Mouse (Mus musculus): ENCODE measurements around the gene C1qb. TPM values are rescaled to one million over a fixed set of nuclear protein-coding genes. Genes with fewer than 3 reads are reported as not detected.

The C1qb gene
- total RNA-seq, 2 experiments from 2014 or later = 15.3 to 17.2 TPM

DNA sequence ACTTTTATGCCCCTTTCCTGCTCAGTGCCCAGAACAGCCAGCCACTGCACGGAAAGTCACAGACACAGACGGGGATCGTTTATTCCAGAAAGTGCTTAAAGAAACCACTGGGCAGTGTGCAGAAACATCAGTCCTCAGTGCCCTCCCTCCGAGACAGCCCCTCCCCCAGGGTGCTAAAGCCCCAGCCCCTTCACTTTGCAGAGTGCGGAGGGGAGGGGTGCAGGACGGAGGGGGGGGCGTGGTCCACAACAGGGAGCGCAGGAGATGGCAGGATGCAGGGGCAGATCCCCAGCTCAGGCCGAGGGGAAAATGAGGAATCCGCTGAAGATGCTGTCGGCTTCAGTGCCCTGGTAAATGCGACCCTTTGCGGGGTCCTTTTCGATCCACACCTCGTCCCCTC lies 9.9 kb upstream of the C1qb start:
- DNase-seq = no peak
- intact Hi-C loops (cut with DNase I) = loop anchor here (2.0 to 10.0 kb wide), 2 partner anchors 177 to 409 kb away; no protein-coding TSS in a partner anchor

GRCm38 (mm10) chr4:136894821-136895220 lies 8.8 kb upstream of the C1qb start:
- intact Hi-C loops (cut with DNase I) = loop anchor here (2.0 to 10.0 kb wide), 3 partner anchors 82 to 410 kb away; no protein-coding TSS in a partner anchor

DNA sequence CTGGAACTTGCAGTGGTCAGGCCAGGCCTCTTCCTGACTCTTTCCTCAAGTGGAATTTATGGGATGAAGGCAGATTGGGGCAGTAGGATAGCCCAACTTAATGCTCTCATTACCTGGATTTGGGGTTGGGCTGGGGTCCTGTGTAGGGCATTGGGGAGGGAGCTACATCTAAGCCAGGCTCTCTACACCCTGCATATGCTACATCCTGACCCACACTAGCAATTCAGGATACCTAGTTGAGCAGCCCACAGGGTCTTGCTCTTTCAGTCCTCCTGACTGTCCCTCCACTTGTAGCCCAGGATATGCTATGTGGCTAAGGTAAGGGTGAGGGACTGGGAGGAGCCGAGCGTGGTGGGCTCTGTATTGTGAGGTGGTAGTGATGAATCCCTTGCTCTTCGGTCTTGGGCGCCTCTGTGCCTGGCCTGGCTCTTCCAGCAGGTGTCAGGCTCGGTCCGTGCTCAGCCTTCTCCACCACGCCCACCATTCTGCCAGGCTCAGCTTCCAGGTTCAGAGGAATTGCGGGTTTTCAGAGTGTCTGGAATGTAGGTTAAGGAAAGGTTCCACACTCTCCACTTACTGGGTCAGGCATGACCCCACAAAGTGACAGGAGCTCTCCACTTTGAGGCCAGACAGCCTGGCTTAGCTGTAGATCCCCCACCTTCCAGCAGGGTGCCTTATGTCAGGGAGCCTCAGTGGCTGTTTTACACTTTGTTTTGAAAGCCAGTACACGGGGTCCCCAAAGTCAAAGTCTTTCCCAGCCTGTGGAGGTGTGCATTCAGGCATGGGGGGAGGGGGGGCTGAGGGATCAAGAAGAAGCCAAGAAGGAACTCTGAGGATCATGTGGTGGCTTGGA lies 7.9 kb upstream of the C1qb start:
- intact Hi-C loops (cut with DNase I) = loop anchor here (2.0 to 10.0 kb wide), 3 partner anchors 83 to 411 kb away; no protein-coding TSS in a partner anchor
- peak; percentile 74 for DNase-seq

More at GRCm38 (mm10) chr4:136894821-136895220, 8.8 kb upstream of the C1qb start:
- DNase-seq = no peak

DNA sequence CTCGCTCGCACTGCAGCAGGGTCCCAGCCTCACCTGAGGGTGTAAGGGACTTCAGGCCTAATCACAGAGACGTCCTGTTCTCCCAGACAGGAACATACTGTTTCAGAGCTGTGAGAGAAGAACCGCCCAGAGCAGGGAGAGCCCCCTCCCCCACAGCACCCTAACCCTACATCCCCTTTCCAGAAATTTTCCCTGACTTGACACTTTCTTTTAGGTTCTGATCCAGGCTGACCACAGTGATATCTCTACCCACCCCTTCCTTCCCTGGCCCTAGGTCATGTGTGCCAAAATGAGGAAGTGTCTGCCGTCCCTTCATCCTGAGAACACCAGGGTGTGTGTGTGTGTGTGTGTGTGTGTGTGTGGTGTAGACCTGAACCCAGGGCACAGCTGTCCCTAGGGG lies 6.8 kb upstream of the C1qb start, which contains the start of gene C1qc:
TSS of gene C1qc (minus strand) at position 255 of the 400 bp plus-strand sequence.
- DNase-seq = no peak
- intact Hi-C loops (cut with DNase I) = loop anchor here (5.0 to 10.0 kb wide), 2 partner anchors 84 to 412 kb away; no protein-coding TSS in a partner anchor

DNA sequence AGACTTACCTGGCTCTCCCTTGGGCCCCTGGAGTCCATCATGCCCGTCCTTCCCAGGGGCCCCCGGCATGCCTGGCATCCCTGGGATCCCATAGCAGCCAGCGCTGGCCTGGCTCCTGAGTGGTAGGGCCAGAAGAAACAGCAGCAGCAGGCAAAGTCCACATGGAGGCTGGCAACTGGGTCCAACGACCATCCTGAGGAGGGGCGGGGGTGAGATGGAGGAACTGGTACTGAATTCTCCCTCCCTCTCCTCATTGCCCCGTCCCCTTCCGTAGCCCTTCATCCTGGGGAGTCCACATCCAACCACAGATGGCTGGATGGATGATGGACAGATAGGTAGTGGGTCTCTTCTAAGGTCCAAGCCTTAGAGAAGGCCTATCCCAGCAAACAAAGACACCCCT lies 6.4 kb upstream of the C1qb start:
- intact Hi-C loops (cut with DNase I) = loop anchor here (5.0 to 10.0 kb wide), 2 partner anchors 85 to 412 kb away; no protein-coding TSS in a partner anchor
- no peak for DNase-seq

- intact Hi-C loops (cut with DNase I) = loop anchor here (5.0 to 10.0 kb wide), 2 partner anchors 86 to 414 kb away; no protein-coding TSS in a partner anchor
- no peak for DNase-seq
These were observed 5.1 kb upstream of the C1qb start for GRCm38 (mm10) chr4:136891115-136891514.

- DNase-seq = no peak
- intact Hi-C loops (cut with DNase I) = loop anchor here (5.0 to 10.0 kb wide), 2 partner anchors 87 to 415 kb away; no protein-coding TSS in a partner anchor
These were observed 4.0 kb upstream of the C1qb start for GRCm38 (mm10) chr4:136889981-136890380.

GRCm38 (mm10) chr4:136887714-136888113 lies 1.7 kb upstream of the C1qb start:
- no peak for DNase-seq
- intact Hi-C loops (cut with DNase I) = no loop called here

- DNase-seq = no peak
- intact Hi-C loops (cut with DNase I) = loop anchor here (10.0 kb wide), 1 partner anchor 204 kb away; no protein-coding TSS in a partner anchor
These were observed 7.4 kb downstream of the C1qb start for GRCm38 (mm10) chr4:136878601-136879000.

DNA sequence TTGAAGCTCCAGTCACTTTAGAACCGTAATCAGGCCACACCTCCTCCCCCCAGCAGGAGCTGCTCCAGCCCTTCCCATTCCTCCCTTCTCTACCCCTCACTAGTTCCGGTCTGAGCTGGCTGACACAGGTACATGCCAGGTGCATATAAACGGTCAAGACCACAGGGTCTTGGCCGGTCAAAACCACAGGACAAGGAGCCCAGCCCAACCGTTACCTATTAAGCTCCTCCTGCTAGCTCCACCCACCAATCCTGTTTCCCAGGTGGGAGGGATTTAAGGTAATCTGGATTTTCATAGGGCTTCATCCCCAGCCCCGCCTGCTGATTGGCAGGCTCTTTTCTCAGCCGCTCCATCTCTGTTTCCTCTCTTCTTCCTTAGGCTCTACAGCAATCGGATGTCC lies 7.8 kb downstream of the C1qb start:
- DNase-seq = no peak
- intact Hi-C loops (cut with DNase I) = loop anchor here (10.0 kb wide), 1 partner anchor 203 kb away; no protein-coding TSS in a partner anchor

- DNase-seq = peak; percentile 90
- intact Hi-C loops (cut with DNase I) = loop anchor here (10.0 kb wide), 1 partner anchor 202 kb away; no protein-coding TSS in a partner anchor
These were observed 9.0 kb downstream of the C1qb start for GRCm38 (mm10) chr4:136876971-136877370.

DNA sequence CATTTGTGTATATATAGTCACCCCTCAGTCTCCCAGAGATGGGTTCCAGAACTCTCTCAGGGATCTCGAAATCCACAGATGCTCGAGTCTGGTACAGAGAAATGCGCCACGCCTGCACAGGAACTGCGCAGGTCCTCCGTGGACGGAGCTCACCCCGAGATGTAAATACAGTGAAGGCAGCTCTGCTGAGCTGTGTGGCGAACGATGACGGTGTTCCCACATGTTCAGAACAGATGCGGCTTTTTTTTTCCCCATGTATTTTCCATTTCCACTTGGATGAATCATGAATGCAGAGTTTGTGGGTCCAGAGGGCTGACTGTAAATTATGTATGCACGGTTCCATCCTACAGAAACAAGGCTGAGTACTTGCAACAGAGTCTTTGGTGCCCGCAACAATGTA lies 11.0 kb downstream of the C1qb start:
- intact Hi-C loops (cut with DNase I) = loop anchor here (10.0 kb wide), 1 partner anchor 200 kb away; no protein-coding TSS in a partner anchor
- DNase-seq = no peak

DNA sequence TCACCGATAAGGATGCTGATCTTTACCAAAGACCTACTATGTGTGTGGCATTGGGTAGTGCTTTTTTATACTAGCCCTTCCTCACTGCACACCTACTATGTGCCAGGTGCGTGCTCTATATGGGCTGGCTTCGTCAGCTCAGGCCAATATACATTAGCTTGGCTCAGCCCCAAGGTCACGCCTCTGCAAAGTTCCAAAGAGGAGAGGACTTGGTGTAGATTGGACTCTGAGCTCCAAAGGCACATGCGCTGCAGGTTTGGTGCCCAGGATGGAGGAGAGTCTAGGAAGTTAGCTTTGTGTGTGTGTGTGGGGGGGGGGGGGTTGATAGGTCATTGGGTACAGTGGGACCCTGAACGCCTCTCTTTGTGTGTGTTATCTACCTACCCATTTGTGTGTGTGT lies 17.6 kb downstream of the C1qb start:
- no peak for DNase-seq
- intact Hi-C loops (cut with DNase I) = no loop called here

GRCm38 (mm10) chr4:136867690-136868345 lies 18.2 kb downstream of the C1qb start:
- intact Hi-C loops (cut with DNase I) = no loop called here
- DNase-seq = peak; percentile 74

GRCm38 (mm10) chr4:136865531-136865930 lies 20.5 kb downstream of the C1qb start:
- DNase-seq = no peak
- intact Hi-C loops (cut with DNase I) = no loop called here

- DNase-seq = peak; percentile 93
- intact Hi-C loops (cut with DNase I) = no loop called here
These were observed 21.1 kb downstream of the C1qb start for GRCm38 (mm10) chr4:136864751-136865470.

DNA sequence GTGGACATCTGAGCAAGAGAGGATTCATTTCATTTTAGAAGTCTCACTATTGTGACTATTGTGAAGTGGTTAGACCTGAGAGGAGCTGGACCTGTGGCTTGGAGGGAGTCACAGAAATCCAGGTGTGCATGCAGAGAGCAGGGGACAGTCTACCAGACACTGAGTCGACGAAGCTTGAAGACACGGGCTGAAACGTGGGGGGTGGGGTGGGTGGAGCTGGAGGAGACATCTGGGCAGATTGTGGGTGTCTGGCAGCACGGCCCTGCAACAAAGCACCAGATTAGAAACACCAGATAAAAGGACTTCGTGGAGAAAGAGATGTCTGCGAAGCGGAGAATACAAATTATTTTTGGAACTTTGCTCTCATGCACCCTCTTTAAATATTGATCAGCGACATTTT lies 22.5 kb downstream of the C1qb start:
- intact Hi-C loops (cut with DNase I) = no loop called here
- DNase-seq = no peak

- DNase-seq = no peak
- intact Hi-C loops (cut with DNase I) = no loop called here
These were observed 23.6 kb downstream of the C1qb start for GRCm38 (mm10) chr4:136862411-136862810.

GRCm38 (mm10) chr4:136861806-136862205 lies 24.2 kb downstream of the C1qb start:
- intact Hi-C loops (cut with DNase I) = no loop called here
- peak; percentile 55 for DNase-seq

DNA sequence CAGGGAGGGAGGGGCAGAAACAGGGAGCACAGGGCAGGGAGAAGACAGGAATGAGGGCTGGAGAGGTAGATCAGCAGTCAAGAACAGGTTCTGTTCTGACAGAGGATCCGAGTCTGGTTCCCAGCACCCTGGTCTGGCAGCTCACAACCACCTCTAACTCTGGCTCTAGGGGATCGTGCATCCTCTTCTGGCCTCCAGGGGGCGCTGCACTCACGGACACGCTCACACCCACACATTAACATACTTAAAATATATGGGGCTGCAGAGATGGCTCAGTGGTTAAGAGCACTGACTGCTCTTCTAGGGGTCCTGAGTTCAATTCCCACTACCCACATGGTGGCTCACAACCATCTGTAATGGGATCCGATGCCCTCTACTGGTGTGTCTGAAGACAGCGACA lies 26.0 kb downstream of the C1qb start:
- intact Hi-C loops (cut with DNase I) = no loop called here

More for the DNA sequence above, 26.0 kb downstream of the C1qb start:
- DNase-seq = no peak
